Comparison of ENCODE assay signal across 9 mouse cellular contexts in genomic region chr11:36988776-36989565, GRCm38 (mm10).
DNase-seq lines count a peak whose midpoint lies in the region; ATAC-seq lines count a peak whose summit lies in the region.
"Had no signal": no experiment of that assay in that cellular context is flagged by ENCODE, and none has a peak within 500 bp of the region (broad histone marks: within the 10 kb centered on the region; RNA-seq: fewer than 3 reads in every experiment).

No protein-coding gene starts in this region.

- no peaks in the 10 kb centered on the region for H3K27me3 ChIP-seq in heart, embryonic 10.5 days (ENCODE audit: insufficient read depth, poor library complexity, severe bottlenecking)

- H3K36me3 ChIP-seq in heart, embryonic 10.5 days, result no peaks in the 10 kb centered on the region

- no peak for ATAC-seq in megakaryocyte progenitor cell, adult 5-6 weeks (replicated peaks; ENCODE audit: poor library complexity)

- 54% methylated on average over 5 of the region's 5 CpGs for WGBS in heart, embryonic 10.5 days

- no peaks in the 10 kb centered on the region for H3K9me3 ChIP-seq in heart, embryonic 10.5 days

- H3K27ac ChIP-seq in heart, embryonic 10.5 days, result no peak overlapping the region
- H3K27ac ChIP-seq: liver, embryonic 14.5 days had no signal

- no peaks in the 10 kb centered on the region for H3K4me1 ChIP-seq in heart, embryonic 10.5 days

- peak; percentile 72 for DNase-seq in heart, embryonic 10.5 days (ENCODE audit: low spot score)
- no peak for DNase-seq in heart, adult 9 months (ENCODE audit: low spot score in 2 of 2)
- peak; percentile 15 to 35 for DNase-seq in cerebellum, postnatal 25 days
- peak; percentile 32 to 40 for DNase-seq in frontal cortex, postnatal 10 days (ENCODE audit: low spot score in 2 of 2)
- DNase-seq in mesoderm, embryonic 11.5 days (ENCODE audit: low read depth, low spot score), result peak; percentile 24
- DNase-seq in spleen, adult 12 weeks (ENCODE audit: low spot score), result no peak
- no peak for DNase-seq in adrenal gland, adult (ENCODE audit: inconsistent age in 2 of 2, low spot score in 1 of 2)

- H3K4me3 ChIP-seq in heart, embryonic 10.5 days, result no peak overlapping the region

Comparison
In these comparisons a context has a peak if more than half of its experiments do, and no peak if none do; other contexts are left out.
1. DNase-seq: peak in heart, embryonic 10.5 days (single experiment), cerebellum, postnatal 25 days (2 of 2), frontal cortex, postnatal 10 days (2 of 2) and mesoderm, embryonic 11.5 days (single experiment); none in heart, adult 9 months (0 of 2), spleen, adult 12 weeks (single experiment) and adrenal gland, adult (0 of 2).